In genomic region chr4:63668255-63668654, GRCm38 (mm10) we compare ENCODE assay signal across 10 mouse cellular contexts. TPM values are rescaled to one million over a fixed set of nuclear protein-coding genes. Genes with fewer than 3 reads are reported as not detected.
DNase-seq lines count a peak whose midpoint lies in the region; ATAC-seq and TF ChIP-seq lines count a peak whose summit lies in the region.
"Had no signal": no experiment of that assay in that cellular context is flagged by ENCODE, and none has a peak within 500 bp of the region (broad histone marks: within the 10 kb centered on the region; RNA-seq: fewer than 3 reads in every experiment).

No protein-coding gene starts in this region.

- peak; percentile 90 for TF ChIP-seq EP300 in CH12.LX (IDR thresholded peaks at IDR 0.05; ENCODE audit: low read length)

- 66% methylated on average over 4 of the region's 4 CpGs for WGBS in kidney, postnatal 0 days
- WGBS in midbrain, embryonic 15.5 days = 77% methylated on average over 4 of the region's 4 CpGs

- H3K9me3 ChIP-seq in kidney, postnatal 0 days (replicated peaks; ENCODE audit: low read length) = no peaks in the 10 kb centered on the region
- H3K9me3 ChIP-seq in CH12.LX (replicated peaks; ENCODE audit: low read length) = no peaks in the 10 kb centered on the region
- H3K9me3 ChIP-seq in midbrain, embryonic 15.5 days = no peaks in the 10 kb centered on the region

- no peaks in the 10 kb centered on the region for H3K79me2 ChIP-seq in CH12.LX (replicated peaks; ENCODE audit: control insufficient read depth, extremely low read depth, insufficient read depth, poor library complexity, severe bottlenecking)

- dilution Hi-C loops in CH12.LX (cut with MboI; ENCODE audit: extremely low pct_ligation_motif_present, extremely low pct_unique_long_range_greater_than_20kb, low sequenced_read_pairs) = no loop called here

- ATAC-seq in kidney, postnatal 0 days (replicated peaks; ENCODE audit: low FRiP score, low read depth) = no peak
- ATAC-seq in midbrain, embryonic 15.5 days (replicated peaks) = no peak

- TF ChIP-seq POLR2A in CH12.LX (IDR thresholded peaks at IDR 0.05; ENCODE audit: low read depth, low read length) = no peak

- H3K9ac ChIP-seq in kidney, postnatal 0 days (ENCODE audit: low read depth, low read length) = no peak overlapping the region
- no peak overlapping the region for H3K9ac ChIP-seq in CH12.LX (ENCODE audit: insufficient read depth, low read depth)
- no peak overlapping the region for H3K9ac ChIP-seq in midbrain, embryonic 15.5 days

- H3K4me1 ChIP-seq in kidney, postnatal 0 days (replicated peaks; ENCODE audit: insufficient read depth, low read length) = no peaks in the 10 kb centered on the region
- H3K4me1 ChIP-seq in CH12.LX (ENCODE audit: control insufficient read depth in 1 of 2, insufficient read depth in 2 of 2) = peaks cover 17 to 24% of the 10 kb centered on the region in 2 experiments
- H3K4me1 ChIP-seq in midbrain, embryonic 15.5 days = no peaks in the 10 kb centered on the region

- H3K27me3 ChIP-seq in kidney, postnatal 0 days (ENCODE audit: insufficient read depth, low read length) = no peaks in the 10 kb centered on the region
- peaks cover 17% of the 10 kb centered on the region for H3K27me3 ChIP-seq in CH12.LX (replicated peaks)
- no peaks in the 10 kb centered on the region for H3K27me3 ChIP-seq in midbrain, embryonic 15.5 days (replicated peaks)

- H3K4me2 ChIP-seq in kidney, postnatal 0 days (ENCODE audit: low read length) = no peak overlapping the region
- H3K4me2 ChIP-seq in CH12.LX (ENCODE audit: insufficient read depth, low read depth, poor library complexity, severe bottlenecking) = peak overlapping the region; percentile 50
- H3K4me2 ChIP-seq in midbrain, embryonic 15.5 days = no peak overlapping the region

- H3K4me3 ChIP-seq in kidney, postnatal 0 days (replicated peaks; ENCODE audit: low read depth, low read length) = no peak overlapping the region
- no peak overlapping the region for H3K4me3 ChIP-seq in CH12.LX (replicated peaks in 1 of 3; ENCODE audit: low read depth in 2 of 3, low read length in 2 of 3, poor library complexity in 1 of 3)
- H3K4me3 ChIP-seq in midbrain, embryonic 15.5 days = no peak overlapping the region

- no peaks in the 10 kb centered on the region for H3K36me3 ChIP-seq in kidney, postnatal 0 days (ENCODE audit: insufficient read depth, low read length)
- H3K36me3 ChIP-seq in CH12.LX (replicated peaks in 1 of 2; ENCODE audit: control insufficient read depth in 1 of 2, insufficient read depth in 1 of 2, low read length in 1 of 2) = no peaks in the 10 kb centered on the region
- H3K36me3 ChIP-seq in midbrain, embryonic 15.5 days (replicated peaks) = no peaks in the 10 kb centered on the region

- peak; percentile 36 for DNase-seq in kidney, postnatal 0 days (ENCODE audit: low spot score)
- no peak for DNase-seq in kidney, adult 8-10 months
- peak; percentile 94 for DNase-seq in CH12.LX (ENCODE audit: extremely low read depth)
- DNase-seq in frontal cortex, postnatal 36 days (ENCODE audit: low spot score in 2 of 2) = peak; percentile 52 to 83
- DNase-seq in lung, postnatal 4 days = peak; percentile 31 to 54
- DNase-seq in ovary, postnatal 36 days (ENCODE audit: low spot score) = no peak
- no peak for DNase-seq in yolk sac, embryonic 10.5 days (ENCODE audit: low spot score)

- TF ChIP-seq RAD21 in CH12.LX (IDR thresholded peaks at IDR 0.05; ENCODE audit: low read depth, low read length) = no peak; the same call in 1 of the 2 replicates

- H3K27ac ChIP-seq in kidney, postnatal 0 days = no peak overlapping the region
- H3K27ac ChIP-seq in CH12.LX (ENCODE audit: insufficient read depth, low read depth) = no peak overlapping the region
- no peak overlapping the region for H3K27ac ChIP-seq in midbrain, embryonic 15.5 days
- H3K27ac ChIP-seq: macrophage had no signal

- no peak for TF ChIP-seq CTCF in kidney, postnatal 0 days (IDR thresholded peaks at IDR 0.05; ENCODE audit: low read depth)
- no peak for TF ChIP-seq CTCF in CH12.LX (conservative IDR thresholded peaks at IDR 0.05 in 1 of 2, IDR thresholded peaks at IDR 0.05 in 1 of 2; ENCODE audit: low read depth in 2 of 2, low read length in 2 of 2)

- in situ Hi-C loops in CH12.LX (cut with MboI; ENCODE audit: low pct_ligation_motif_present, low pct_unique_long_range_greater_than_20kb, low sequenced_read_pairs) = no loop called here

TF ChIP-seq in CH12.LX, 34 proteins besides CTCF, POLR2A, EP300 and RAD21:
- no peak for TF ChIP-seq NELFE (IDR thresholded peaks at IDR 0.05; ENCODE audit: low read depth, low read length)
- TF ChIP-seq USF2 (conservative IDR thresholded peaks at IDR 0.05; ENCODE audit: low read depth, low read length) = no peak
- TF ChIP-seq USF1 (IDR thresholded peaks at IDR 0.05; ENCODE audit: low read depth, low read length) = no peak
- no peak for TF ChIP-seq E2F4 (IDR thresholded peaks at IDR 0.05; ENCODE audit: insufficient replicate concordance, low read depth, low read length)
- no peak for TF ChIP-seq CHD1 (IDR thresholded peaks at IDR 0.05; ENCODE audit: low read depth, low read length)
- no peak for TF ChIP-seq PAX5 (IDR thresholded peaks at IDR 0.05; ENCODE audit: low read length)
- peak; percentile 81 for TF ChIP-seq IRF4 (IDR thresholded peaks at IDR 0.05; ENCODE audit: low read depth, low read length)
- TF ChIP-seq MXI1 (IDR thresholded peaks at IDR 0.05; ENCODE audit: low read depth, low read length) = no peak
- peak; percentile 87 for TF ChIP-seq ETS1 (conservative IDR thresholded peaks at IDR 0.05; ENCODE audit: low read depth, low read length)
- no peak for TF ChIP-seq ZKSCAN1 (IDR thresholded peaks at IDR 0.05; ENCODE audit: borderline replicate concordance, low read depth, low read length)
- TF ChIP-seq JUN (IDR thresholded peaks at IDR 0.05; ENCODE audit: insufficient read depth, low read depth, low read length) = peak; percentile 71
- TF ChIP-seq NRF1 (IDR thresholded peaks at IDR 0.05; ENCODE audit: low read depth, low read length) = no peak
- peak; percentile 69 for TF ChIP-seq JUND (conservative IDR thresholded peaks at IDR 0.05; ENCODE audit: low read depth, low read length)
- peak; percentile 82 for TF ChIP-seq BHLHE40 (IDR thresholded peaks at IDR 0.05; ENCODE audit: low read depth, low read length)
- no peak for TF ChIP-seq HCFC1 (IDR thresholded peaks at IDR 0.05; ENCODE audit: low read depth, low read length)
- no peak for TF ChIP-seq ZC3H11A (IDR thresholded peaks at IDR 0.05; ENCODE audit: low read depth, low read length)
- TF ChIP-seq SMC3 (IDR thresholded peaks at IDR 0.05; ENCODE audit: low read depth, low read length) = peak; percentile 13; the same call in 1 of the 2 replicates
- peak; percentile 91 for TF ChIP-seq MAFK (IDR thresholded peaks at IDR 0.05; ENCODE audit: insufficient replicate concordance, low read length)
- no peak for TF ChIP-seq SIN3A (IDR thresholded peaks at IDR 0.05; ENCODE audit: low read length)
- peak; percentile 54 for TF ChIP-seq TCF12 (IDR thresholded peaks at IDR 0.05; ENCODE audit: low read depth, low read length)
- peak; percentile 76; the same call in 1 of the 2 replicates for TF ChIP-seq MYC (IDR thresholded peaks at IDR 0.05; ENCODE audit: low read depth, low read length)
- no peak for TF ChIP-seq GABPA (IDR thresholded peaks at IDR 0.05; ENCODE audit: insufficient replicate concordance, low read depth, low read length)
- TF ChIP-seq POLR2AphosphoS2 (IDR thresholded peaks at IDR 0.05; ENCODE audit: low read depth, low read length) = no peak
- no peak for TF ChIP-seq KAT2A (IDR thresholded peaks at IDR 0.05; ENCODE audit: insufficient replicate concordance, low read length)
- TF ChIP-seq ZMIZ1 (IDR thresholded peaks at IDR 0.05; ENCODE audit: low read depth, low read length) = no peak
- peak; percentile 57; the same call in 1 of the 2 replicates for TF ChIP-seq MAZ (IDR thresholded peaks at IDR 0.05; ENCODE audit: low read depth, low read length)
- TF ChIP-seq UBTF (IDR thresholded peaks at IDR 0.05; ENCODE audit: low read depth, low read length) = no peak
- TF ChIP-seq CHD2 (IDR thresholded peaks at IDR 0.05; ENCODE audit: low read length) = no peak
- TF ChIP-seq MAX (IDR thresholded peaks at IDR 0.05; ENCODE audit: low read length) = peak; percentile 76; the same call in 1 of the 2 replicates
- TF ChIP-seq TBP (conservative IDR thresholded peaks at IDR 0.05; ENCODE audit: low read depth, low read length) = no peak
- no peak for TF ChIP-seq RCOR1 (conservative IDR thresholded peaks at IDR 0.05; ENCODE audit: low read depth, low read length)
- 0 out of 2 replicates have a peak, but pooled peaks have one; percentile 6 for TF ChIP-seq ELF1 (IDR thresholded peaks at IDR 0.05; ENCODE audit: low read depth, low read length)
- TF ChIP-seq ZNF384 (IDR thresholded peaks at IDR 0.05; ENCODE audit: low read depth, low read length) = no peak
- TF ChIP-seq MEF2A (IDR thresholded peaks at IDR 0.05; ENCODE audit: borderline replicate concordance, low read depth, low read length) = peak; percentile 91

RNA-seq across cellular contexts. Expression of gene Gm11214, which starts 5.1 kb away (rescaled TPM):
- polyA plus RNA-seq in kidney, postnatal 0 days (2015; fragmentation: Nextera tagmentation; extraction: Ambion mirVana) = not detected in 2 replicates
- total RNA-seq in CH12.LX (2012; rRNA removed) (not detected in 2 replicates), CH12.LX (2014; rRNA removed) (not detected in 2 replicates)
- polyA plus RNA-seq in CH12.LX (2012; ENCODE audit: insufficient read length, low read depth) = 0.67 and 0.72 TPM in 2 replicates
- not detected in 2 replicates for polyA plus RNA-seq in midbrain, embryonic 15.5 days (2015; fragmentation: Nextera tagmentation; extraction: Ambion mirVana)
- polyA plus RNA-seq: heart, embryonic 14.5 days; macrophage had no signal

RNA-seq across cellular contexts. Expression of gene Tex48, which starts 46.0 kb away (rescaled TPM):
- polyA plus RNA-seq in kidney, postnatal 0 days (2015; fragmentation: Nextera tagmentation; extraction: Ambion mirVana) = not detected in 2 replicates
- not detected in 2 replicates for total RNA-seq in CH12.LX (2012; rRNA removed)
- not detected in 2 replicates for total RNA-seq in CH12.LX (2014; rRNA removed)
- polyA plus RNA-seq in CH12.LX (2012; ENCODE audit: insufficient read length, low read depth) = not detected in 2 replicates
- polyA plus RNA-seq in midbrain, embryonic 15.5 days (2015; fragmentation: Nextera tagmentation; extraction: Ambion mirVana) = not detected in 2 replicates
- polyA plus RNA-seq: heart, embryonic 14.5 days; macrophage had no signal

Comparison
In these comparisons a context has a peak if more than half of its experiments do, and no peak if none do; other contexts are left out.
1. DNase-seq: peak in kidney, postnatal 0 days (single experiment), CH12.LX (single experiment), frontal cortex, postnatal 36 days (2 of 2) and lung, postnatal 4 days (2 of 2); none in kidney, adult 8-10 months (0 of 2), ovary, postnatal 36 days (single experiment) and yolk sac, embryonic 10.5 days (single experiment).